Comparison of ENCODE assay signal across 8 mouse cellular contexts in the genomic region with DNA sequence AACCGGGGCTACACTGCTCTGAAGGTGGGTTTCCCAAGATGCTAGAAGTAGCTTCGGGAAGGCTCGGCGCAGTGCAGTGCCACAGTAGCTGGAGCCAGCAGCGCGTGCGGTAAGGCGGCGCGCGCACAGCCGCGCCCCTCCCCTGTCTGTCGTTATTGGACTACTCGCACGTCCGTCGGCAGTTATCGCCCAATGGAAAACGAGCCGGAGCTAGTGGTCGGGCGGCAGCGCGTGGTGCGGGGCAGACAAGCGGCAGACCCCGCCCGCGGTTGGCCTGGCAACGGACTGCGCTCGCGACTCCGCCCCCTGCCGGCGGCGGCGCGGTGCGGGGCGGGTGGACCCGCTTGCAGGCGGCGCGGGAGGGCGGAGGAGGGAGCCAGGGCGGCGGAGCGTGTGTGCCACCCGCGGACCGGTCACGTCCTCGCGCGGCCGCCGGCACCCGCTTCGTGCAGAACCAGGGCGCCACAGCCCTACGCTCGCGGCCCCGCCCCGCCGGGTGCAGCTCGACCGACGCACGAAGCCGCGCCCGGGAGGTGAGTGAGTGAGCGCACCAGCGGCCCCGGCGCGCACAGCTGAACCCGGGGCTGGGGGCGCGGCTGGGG. TPM values are rescaled to one million over a fixed set of nuclear protein-coding genes. Genes with fewer than 3 reads are reported as not detected.
A peak's percentile ranks its signal among the peaks of the same experiment; 100 is the strongest.
DNase-seq lines count a peak whose midpoint lies in the region; ATAC-seq and TF ChIP-seq lines count a peak whose summit lies in the region.

Gnaz (plus strand) TSS at position 328 of the 602 bp plus-strand sequence.

- DNase-seq in brain, embryonic 18.5 days (ENCODE audit: low read depth, low spot score) = peak; percentile 97
- peak; percentile 94 for DNase-seq in forebrain, embryonic 10.5 days (ENCODE audit: extremely low spot score, low spot score)
- DNase-seq in kidney, postnatal 10 days = peak; percentile 99
- peak; percentile 91 for DNase-seq in liver, embryonic 11.5 days (ENCODE audit: low spot score)
- DNase-seq in naive thymus-derived CD4-positive, alpha-beta T cell, adult 2 months (ENCODE audit: low read depth) = peak; percentile 82
- peak; percentile 89 for DNase-seq in splenic B cell, adult 2 months (ENCODE audit: low read depth, low spot score)

- H3K4me1 ChIP-seq in forebrain, embryonic 10.5 days = peaks cover 32% of the 10 kb centered on the region
- peaks cover 2 to 10% of the 10 kb centered on the region in 2 experiments for H3K4me1 ChIP-seq in heart, embryonic 14.5 days (ENCODE audit: control insufficient read depth in 2 of 2, insufficient read depth in 2 of 2, low read length in 2 of 2)
- peaks cover 10% of the 10 kb centered on the region for H3K4me1 ChIP-seq in liver, embryonic 11.5 days (replicated peaks; ENCODE audit: control insufficient read depth, insufficient read depth, low read length)

- no peaks in the 10 kb centered on the region for H3K36me3 ChIP-seq in C2C12 (ENCODE audit: control insufficient read depth, insufficient read depth)
- H3K36me3 ChIP-seq in forebrain, embryonic 10.5 days (replicated peaks) = no peaks in the 10 kb centered on the region
- no peaks in the 10 kb centered on the region for H3K36me3 ChIP-seq in heart, embryonic 14.5 days (ENCODE audit: control insufficient read depth, insufficient read depth, low read length)
- H3K36me3 ChIP-seq in liver, embryonic 11.5 days (ENCODE audit: control insufficient read depth, insufficient read depth, low read length) = no peaks in the 10 kb centered on the region
- no peaks in the 10 kb centered on the region for H3K36me3 ChIP-seq in splenic B cell, adult 2 months (ENCODE audit: control insufficient read depth, insufficient read depth, low read length, poor library complexity, severe bottlenecking)

- peak within 1 kb of the TSS; percentile 87 for H3K27ac ChIP-seq in forebrain, embryonic 10.5 days
- no peak within 1 kb of the TSS for H3K27ac ChIP-seq in heart, embryonic 14.5 days (replicated peaks in 1 of 2; ENCODE audit: control insufficient read depth in 1 of 2, insufficient read depth in 1 of 2, low read depth in 2 of 2, low read length in 2 of 2)
- no peak within 1 kb of the TSS for H3K27ac ChIP-seq in liver, embryonic 11.5 days (ENCODE audit: low read depth, low read length)

- peak within 1 kb of the TSS; percentile 98 for H3K4me2 ChIP-seq in heart, embryonic 14.5 days (ENCODE audit: low read length)
- peak within 1 kb of the TSS; percentile 89 for H3K4me2 ChIP-seq in liver, embryonic 11.5 days

- peak within 1 kb of the TSS; percentile 62 for H3K9ac ChIP-seq in heart, embryonic 14.5 days (ENCODE audit: low read length)
- peak within 1 kb of the TSS; percentile 48; the same call in 1 of the 2 replicates for H3K9ac ChIP-seq in liver, embryonic 11.5 days (ENCODE audit: low read depth, low read length)

- H3ac ChIP-seq in C2C12 (ENCODE audit: control insufficient read depth, insufficient read length, low read depth) = peak within 1 kb of the TSS; percentile 75

- peaks cover 10% of the 10 kb centered on the region for H3K27me3 ChIP-seq in C2C12 (ENCODE audit: control insufficient read depth, insufficient read depth, insufficient read length)
- H3K27me3 ChIP-seq in forebrain, embryonic 10.5 days (ENCODE audit: poor library complexity, severe bottlenecking) = peaks cover 50% of the 10 kb centered on the region
- peaks cover 56% of the 10 kb centered on the region for H3K27me3 ChIP-seq in heart, embryonic 14.5 days (ENCODE audit: control insufficient read depth, insufficient read depth, low read length)
- peaks cover 17% of the 10 kb centered on the region for H3K27me3 ChIP-seq in liver, embryonic 11.5 days (replicated peaks; ENCODE audit: control insufficient read depth, insufficient read depth, low read length)
- peaks cover 3% of the 10 kb centered on the region for H3K27me3 ChIP-seq in splenic B cell, adult 2 months (ENCODE audit: control insufficient read depth, insufficient read depth, low read length, poor library complexity, severe bottlenecking)

- under 1% methylated on average over 74 of the region's 83 CpGs for WGBS in forebrain, embryonic 10.5 days
- WGBS in heart, embryonic 14.5 days = under 1% methylated on average over 77 of the region's 83 CpGs
- under 1% methylated on average over 74 of the region's 83 CpGs for WGBS in liver, embryonic 11.5 days

- H3K79me3 ChIP-seq in C2C12 (ENCODE audit: low read depth) = no peaks in the 10 kb centered on the region

- H3K9me3 ChIP-seq in forebrain, embryonic 10.5 days = no peaks in the 10 kb centered on the region
- H3K9me3 ChIP-seq in heart, embryonic 14.5 days (ENCODE audit: control insufficient read depth, low read length) = no peaks in the 10 kb centered on the region
- no peaks in the 10 kb centered on the region for H3K9me3 ChIP-seq in liver, embryonic 11.5 days (ENCODE audit: control insufficient read depth, low read length)

- no peaks in the 10 kb centered on the region for H3K79me2 ChIP-seq in C2C12 (ENCODE audit: control insufficient read depth, insufficient read depth)

- peak within 1 kb of the TSS; percentile 23 for H3K4me3 ChIP-seq in C2C12 (ENCODE audit: insufficient read depth, poor library complexity, severe bottlenecking)
- peak within 1 kb of the TSS; percentile 78 for H3K4me3 ChIP-seq in forebrain, embryonic 10.5 days
- H3K4me3 ChIP-seq in heart, embryonic 14.5 days (ENCODE audit: control insufficient read depth in 1 of 2, insufficient read depth in 1 of 2, low read depth in 1 of 2, low read length in 2 of 2) = peak within 1 kb of the TSS; percentile 62 to 63
- H3K4me3 ChIP-seq in liver, embryonic 11.5 days (ENCODE audit: low read depth, low read length) = peak within 1 kb of the TSS; percentile 64

- peak; percentile 97 for ATAC-seq in heart, embryonic 14.5 days (ENCODE audit: insufficient number of reproducible peaks, insufficient read depth, low FRiP score, low read depth)
- ATAC-seq in liver, embryonic 11.5 days (replicated peaks; ENCODE audit: low FRiP score) = peak; percentile 95

- TF ChIP-seq CTCF in C2C12 (IDR thresholded peaks at IDR 0.05; ENCODE audit: control insufficient read depth, insufficient read depth, insufficient read length) = peak; percentile 64

TF ChIP-seq in C2C12, 6 proteins besides CTCF, POLR2A, EP300 and RAD21:
- no peak for TF ChIP-seq MYOG (IDR thresholded peaks at IDR 0.05; ENCODE audit: control insufficient read depth, extremely low read depth, insufficient read length)
- peak; percentile 97 for TF ChIP-seq MAX (IDR thresholded peaks at IDR 0.05)

RNA-seq across cellular contexts. Expression of gene Gnaz, which starts in this region (rescaled TPM):
- polyA plus RNA-seq in C2C12 (2012; fragmentation: generic; extraction: Trizol) = 0.37 TPM
- 5.2 and 5.9 TPM in 2 replicates for polyA plus RNA-seq in forebrain, embryonic 10.5 days (2016; fragmentation: Nextera tagmentation; extraction: Ambion mirVana)
- 0.67 and 0.76 TPM in 2 replicates for polyA plus RNA-seq in heart, embryonic 14.5 days (2014; fragmentation: Nextera tagmentation; extraction: Ambion mirVana)
- 13.3 and 13.6 TPM in 2 replicates for polyA plus RNA-seq in liver, embryonic 11.5 days (2014; fragmentation: Nextera tagmentation; extraction: Ambion mirVana)

Comparison
In these comparisons a context has a peak if more than half of its experiments do, and no peak if none do; other contexts are left out.
1. Peak in ATAC-seq, H3K4me3 ChIP-seq, H3K9ac ChIP-seq and H3K4me2 ChIP-seq in heart, embryonic 14.5 days; RNA of the gene not detected or under 1 TPM.
2. H3K4me3 ChIP-seq: peak in every context shown above with its lines; median percentile 78 in forebrain, embryonic 10.5 days; 64 in liver, embryonic 11.5 days; 62 in heart, embryonic 14.5 days; 23 in C2C12.